Mouse (Mus musculus) heart, embryonic 14.5 days (tissue): ENCODE data around the gene B9d2. TPM values are rescaled to one million over a fixed set of nuclear protein-coding genes. Genes with fewer than 3 reads are reported as not detected.

Source experiments
- ATAC-seq: fragments of 200-750 bp; cut with Nextera tagmentation; 2 replicates; pipeline ENCODE4 v1.8.0; 2017; ENCODE audit warnings: low read depth, moderate TSS enrichment; ENCODE audit not compliant: insufficient number of reproducible peaks, insufficient read depth, low FRiP score
- H3K27ac ChIP-seq, 2 experiments: fragments of 200-500 bp in 1 of 2; fragments of 300-500 bp in 1 of 2; sonication (generic) in 1 of 2; replicated peaks in 1 of 2; 2 replicates each; pipeline ENCODE4 v1.5.1; 2012 to 2014; ENCODE audit warnings: low read depth in 2 of 2, low read length in 2 of 2, control low read depth in 1 of 2, mild to moderate bottlenecking in 1 of 2, mixed read lengths in 1 of 2; ENCODE audit not compliant: control insufficient read depth in 1 of 2, insufficient read depth in 1 of 2
- H3K27me3 ChIP-seq: fragments of 300-500 bp; sonication (generic); 2 replicates; pipeline ENCODE4 v1.6.1; 2014; ENCODE audit warnings: mild to moderate bottlenecking, low read length, control low read depth; ENCODE audit not compliant: control insufficient read depth, insufficient read depth
- H3K36me3 ChIP-seq: fragments of 300-500 bp; sonication (generic); 2 replicates; pipeline ENCODE4 v1.6.1; 2014; ENCODE audit warnings: mild to moderate bottlenecking, control low read depth, low read length, mixed read lengths; ENCODE audit not compliant: control insufficient read depth, insufficient read depth
- H3K4me1 ChIP-seq, 2 experiments: fragments of 200-500 bp in 1 of 2; fragments of 300-500 bp in 1 of 2; sonication (generic) in 1 of 2; 2 replicates each; pipeline ENCODE4 v1.6.1; 2012 to 2014; ENCODE audit warnings: low read length in 2 of 2, control low read depth in 1 of 2, mixed read lengths in 1 of 2; ENCODE audit not compliant: control insufficient read depth in 2 of 2, insufficient read depth in 2 of 2
- H3K4me2 ChIP-seq: fragments of 300-500 bp; sonication (generic); 2 replicates; pipeline ENCODE4 v1.6.1; 2014; ENCODE audit warnings: mild to moderate bottlenecking, low read length
- H3K4me3 ChIP-seq, 2 experiments: fragments of 200-500 bp in 1 of 2; fragments of 300-500 bp in 1 of 2; sonication (generic) in 1 of 2; 2 replicates each; pipeline ENCODE4 v1.5.1; 2012 to 2014; ENCODE audit warnings: low read length in 2 of 2, mild to moderate bottlenecking in 2 of 2, control low read depth in 1 of 2, low read depth in 1 of 2, moderate library complexity in 1 of 2; ENCODE audit not compliant: control insufficient read depth in 1 of 2, insufficient read depth in 1 of 2
- H3K9ac ChIP-seq: fragments of 300-500 bp; sonication (generic); 2 replicates; pipeline ENCODE4 v1.6.1; 2014; ENCODE audit warnings: mild to moderate bottlenecking, low read length
- H3K9me3 ChIP-seq: fragments of 300-500 bp; sonication (generic); 2 replicates; pipeline ENCODE4 v1.6.1; 2016; ENCODE audit warnings: low read length, control low read depth; ENCODE audit not compliant: control insufficient read depth
- WGBS: fragments of 180-500 bp; shearing (Covaris S2); extraction: QIAGEN DNeasy Blood & Tissue Kit; methylation state at CpG from one replicate; pipeline ENCODE4 v1.1.7; 2014; 5-methylcytosine and 5-hydroxymethylcytosine counted together
- polyA plus RNA-seq: library from polyadenylated mRNA; unstranded; fragments of >200 nt; fragmentation: Nextera tagmentation; extraction: Ambion mirVana; gene quantifications from 2 replicates; pipeline ENCODE4 v1.2.1, GENCODE M21; 2014

The B9d2 gene
- polyA plus RNA-seq, 1 experiment from 2014 or later = 30.5 TPM

DNA sequence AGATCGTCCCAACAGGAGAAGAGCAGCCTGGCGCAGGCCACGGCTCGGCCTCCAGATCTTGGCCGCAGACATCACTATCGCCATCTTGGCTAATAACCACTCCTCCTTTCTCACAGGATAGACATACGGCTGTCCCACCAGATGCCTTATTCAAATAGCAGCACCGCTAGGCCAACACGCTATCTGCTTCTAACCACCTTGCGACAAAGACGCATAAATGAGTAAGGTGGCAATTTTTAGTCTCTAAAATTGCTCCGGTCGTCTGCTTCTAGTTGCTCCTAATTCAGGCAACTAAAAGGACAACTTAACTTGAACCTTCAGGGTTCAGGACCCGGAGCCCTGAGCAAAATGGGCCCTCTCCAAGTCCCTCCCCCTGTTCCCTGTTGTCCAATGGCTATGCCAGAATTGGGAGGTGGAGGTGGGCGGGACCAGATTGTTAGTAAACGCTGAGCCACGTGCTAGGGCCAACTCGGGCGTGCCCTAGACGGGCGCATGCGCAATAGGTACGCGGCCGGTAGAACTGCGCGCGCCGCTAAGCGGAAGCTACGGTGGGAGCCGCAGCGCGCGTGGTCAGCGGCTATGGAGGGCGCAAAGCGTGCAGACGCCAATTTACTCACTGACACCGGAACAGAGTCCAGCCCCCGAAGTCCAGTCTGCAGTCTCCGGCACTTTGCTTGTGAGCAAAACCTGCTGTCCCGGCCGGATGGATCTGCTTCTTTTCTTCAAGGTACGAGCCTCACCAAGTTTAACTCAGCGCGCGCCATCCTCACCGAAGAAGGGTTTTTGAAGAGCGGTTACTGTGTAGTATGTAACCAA lies 21.7 kb upstream of the B9d2 start, which contains the start of the genes Bckdha and Exosc5:
Bckdha (minus strand) TSS at position 325 of the 816 bp plus-strand sequence.
Exosc5 (plus strand) TSS at position 508 of the 816 bp plus-strand sequence.
- Histone ChIP-seq H3K27me3 (no peaks in the 10 kb centered on the region), H3K4me3 (peak within 1 kb of the TSS; percentile 67 to 71), H3K27ac (peak within 1 kb of the TSS; percentile 82 to 84), H3K4me1 (peaks cover 4 to 14% of the 10 kb centered on the region in 2 experiments), H3K4me2 (peak within 1 kb of the TSS; percentile 79), H3K9me3 (no peaks in the 10 kb centered on the region), H3K9ac (peak within 1 kb of the TSS; percentile 86), H3K36me3 (peaks cover 13% of the 10 kb centered on the region; the same call in 1 of the 2 replicates)
- WGBS = under 1% methylated on average over 50 of the region's 50 CpGs
- ATAC-seq = peak; percentile 100

DNA sequence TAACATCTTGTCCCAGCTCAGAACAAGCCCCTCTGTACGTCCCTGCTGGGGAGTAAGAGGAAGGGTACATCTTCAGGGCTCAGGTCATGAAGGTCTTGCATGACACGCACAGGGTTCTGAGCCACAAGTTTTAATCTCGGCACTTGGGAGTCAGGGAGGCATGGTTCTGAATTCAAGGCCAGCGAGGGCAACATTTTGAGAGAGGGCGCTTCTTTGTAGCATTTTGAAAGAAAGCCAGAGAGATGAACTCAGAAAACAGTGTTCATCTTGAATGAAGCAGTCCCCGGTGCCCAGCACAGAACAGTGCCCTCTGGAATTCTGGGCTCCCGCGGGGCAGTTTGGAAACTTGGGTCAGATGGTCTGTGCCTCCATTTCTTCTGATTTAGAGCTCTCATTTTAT lies 14.2 kb upstream of the B9d2 start:
- Histone ChIP-seq H3K27ac (no peak overlapping the region), H3K4me2 (no peak overlapping the region), H3K9me3 (no peaks in the 10 kb centered on the region), H3K27me3 (no peaks in the 10 kb centered on the region), H3K4me3 (no peak overlapping the region), H3K9ac (no peak overlapping the region), H3K4me1 (no peaks in the 10 kb centered on the region; a peak in 1 of 4 replicates), H3K36me3 (peaks cover 46% of the 10 kb centered on the region)
- no peak for ATAC-seq
- 93% methylated on average over 8 of the region's 8 CpGs for WGBS

DNA sequence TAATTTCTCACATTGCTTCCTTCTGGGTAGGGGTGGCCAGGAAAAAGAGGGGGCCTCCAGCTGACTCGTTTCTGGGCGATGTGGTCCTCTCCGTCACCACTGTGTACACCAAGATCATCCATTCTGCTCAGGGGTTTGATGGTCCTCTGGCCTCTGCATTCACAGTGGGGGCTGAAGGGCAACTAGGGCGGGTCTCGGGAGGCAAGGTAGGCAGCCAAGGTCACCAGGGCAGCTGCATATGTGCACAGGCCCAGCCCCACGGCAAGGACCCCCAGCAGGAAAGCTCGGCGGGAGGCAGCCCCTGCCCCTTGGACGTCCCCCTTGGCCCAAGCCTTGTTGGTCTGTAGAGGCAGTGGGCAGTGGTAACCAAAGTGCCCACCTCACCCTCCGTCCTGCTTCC lies 11.4 kb upstream of the B9d2 start:
- H3K9me3 ChIP-seq = no peaks in the 10 kb centered on the region
- H3K27ac ChIP-seq = no peak overlapping the region
- H3K27me3 ChIP-seq = peaks cover 10% of the 10 kb centered on the region
- no peak for ATAC-seq
- H3K36me3 ChIP-seq = peaks cover 31% of the 10 kb centered on the region
- H3K4me2 ChIP-seq = no peak overlapping the region
- H3K4me1 ChIP-seq = no peaks in the 10 kb centered on the region; a peak in 1 of 4 replicates
- H3K9ac ChIP-seq = no peak overlapping the region
- no peak overlapping the region for H3K4me3 ChIP-seq
- 92% methylated on average over 10 of the region's 10 CpGs for WGBS

DNA sequence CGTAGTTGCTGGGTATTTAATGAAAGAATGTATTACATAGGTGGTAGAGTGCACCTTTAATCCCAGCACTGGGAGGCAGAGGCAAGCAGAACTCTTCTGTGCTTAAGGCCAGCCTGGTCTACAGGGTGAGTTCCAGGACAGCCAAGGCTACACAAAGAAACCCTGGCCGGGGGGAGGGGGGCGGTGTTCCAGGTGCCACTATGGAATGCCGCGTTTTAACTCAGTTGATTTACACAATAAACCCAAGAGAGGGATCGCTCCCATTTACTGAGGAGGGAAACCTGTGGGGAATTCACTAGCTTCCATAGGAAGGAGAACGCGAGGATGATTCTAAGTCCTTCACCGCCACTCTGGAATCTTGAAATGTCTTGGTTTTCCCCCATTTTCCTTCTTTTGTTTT lies 10.9 kb upstream of the B9d2 start:
- Histone ChIP-seq H3K36me3 (peaks cover 26% of the 10 kb centered on the region), H3K27me3 (peaks cover 14% of the 10 kb centered on the region), H3K4me1 (peaks cover 0 to 1% of the 10 kb centered on the region in 2 experiments; a peak in 2 of 4 replicates), H3K9ac (no peak overlapping the region), H3K4me2 (no peak overlapping the region), H3K9me3 (no peaks in the 10 kb centered on the region), H3K27ac (no peak overlapping the region), H3K4me3 (no peak overlapping the region)
- ATAC-seq = no peak
- 79% methylated on average over 9 of the region's 9 CpGs for WGBS

DNA sequence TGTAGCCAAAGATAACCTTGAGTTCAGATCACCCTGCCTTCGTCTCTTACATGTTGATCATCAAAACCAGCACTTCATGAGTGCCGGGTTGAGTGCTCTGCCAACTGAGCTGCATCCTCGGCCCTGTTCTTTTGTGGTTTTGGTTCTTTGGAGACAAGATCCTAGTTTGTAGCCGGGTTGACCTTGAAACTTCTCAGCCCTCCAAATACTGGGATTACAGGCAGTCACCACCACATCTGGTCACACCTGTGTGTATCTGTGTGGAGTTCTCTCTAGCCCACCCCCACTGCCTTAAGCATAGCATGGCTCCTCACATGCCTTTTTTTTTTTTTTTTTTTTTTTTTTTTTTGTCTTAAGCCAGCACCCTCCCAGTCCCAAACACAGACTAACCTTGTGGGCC lies 10.5 kb upstream of the B9d2 start:
- Histone ChIP-seq H3K4me2 (no peak overlapping the region), H3K9ac (no peak overlapping the region), H3K4me3 (no peak overlapping the region), H3K27me3 (peaks cover 19% of the 10 kb centered on the region), H3K4me1 (peaks cover 2 to 6% of the 10 kb centered on the region in 2 experiments; a peak in 2 of 4 replicates), H3K36me3 (peaks cover 21% of the 10 kb centered on the region), H3K27ac (no peak overlapping the region), H3K9me3 (no peaks in the 10 kb centered on the region)
- 86% methylated on average over 4 of the region's 4 CpGs for WGBS
- ATAC-seq = no peak

DNA sequence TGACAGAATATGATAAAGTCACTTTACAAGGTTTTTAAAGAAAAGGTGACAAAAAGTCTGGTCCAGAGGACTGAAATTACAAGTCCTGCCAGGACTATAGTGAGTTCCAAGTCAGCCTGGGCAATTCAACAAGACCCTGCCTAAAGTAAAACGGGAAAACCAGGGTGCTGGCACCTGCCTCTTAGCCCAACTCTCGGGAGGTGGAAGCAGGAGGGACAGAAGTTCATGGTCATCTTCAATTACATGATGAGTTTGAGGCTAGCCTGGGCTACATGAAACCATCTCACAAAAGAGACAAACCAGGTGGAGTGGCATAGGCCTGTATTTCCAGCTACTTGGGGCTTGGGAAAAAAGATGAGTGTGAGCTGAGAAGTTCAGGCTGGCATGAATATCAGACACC lies 8.9 kb upstream of the B9d2 start:
- Histone ChIP-seq H3K9me3 (no peaks in the 10 kb centered on the region), H3K4me1 (peaks cover 7 to 15% of the 10 kb centered on the region in 2 experiments; a peak in 2 of 4 replicates)
- WGBS = 47% methylated on average over 2 of the region's 2 CpGs

DNA sequence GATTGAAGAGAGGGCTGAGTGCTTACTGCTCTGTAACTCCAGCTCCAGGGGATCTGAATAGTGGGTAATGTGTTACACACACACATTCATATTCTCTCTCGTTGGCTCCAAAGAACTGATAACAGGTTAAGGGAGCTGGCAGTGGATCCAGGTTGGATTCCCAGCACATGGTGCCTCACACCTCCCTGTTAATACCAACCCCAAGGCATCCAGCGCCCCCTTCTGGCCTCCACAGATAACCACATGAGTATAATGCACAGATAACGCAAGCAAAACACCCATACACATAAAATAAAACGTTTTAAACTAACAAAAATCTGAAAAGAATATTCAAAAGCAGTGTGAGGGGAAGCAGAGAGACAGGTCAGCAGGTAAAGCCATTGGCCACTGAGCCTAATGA lies 8.1 kb upstream of the B9d2 start:
- peaks cover 8 to 16% of the 10 kb centered on the region in 2 experiments; a peak in 2 of 4 replicates for H3K4me1 ChIP-seq
- H3K4me3 ChIP-seq = no peak overlapping the region
- H3K4me2 ChIP-seq = no peak overlapping the region
- H3K9ac ChIP-seq = no peak overlapping the region
- 49% methylated on average over 4 of the region's 4 CpGs for WGBS
- H3K27me3 ChIP-seq = peaks cover 29% of the 10 kb centered on the region
- H3K27ac ChIP-seq = no peak overlapping the region
- no peak for ATAC-seq
- H3K9me3 ChIP-seq = no peaks in the 10 kb centered on the region
- peaks cover 10% of the 10 kb centered on the region; the same call in 1 of the 2 replicates for H3K36me3 ChIP-seq

More for the DNA sequence above, 8.9 kb upstream of the B9d2 start:
- ATAC-seq = no peak
- no peak overlapping the region for H3K9ac ChIP-seq
- no peak overlapping the region for H3K27ac ChIP-seq
- peaks cover 10% of the 10 kb centered on the region; the same call in 1 of the 2 replicates for H3K36me3 ChIP-seq
- peaks cover 29% of the 10 kb centered on the region for H3K27me3 ChIP-seq
- H3K4me2 ChIP-seq = no peak overlapping the region
- no peak overlapping the region for H3K4me3 ChIP-seq
